In genomic region chr13:67844119-67844852, GRCm38 (mm10) we compare ENCODE assay signal across 8 mouse cellular contexts. TPM values are rescaled to one million over a fixed set of nuclear protein-coding genes. Genes with fewer than 3 reads are reported as not detected.
DNase-seq lines count a peak whose midpoint lies in the region; ATAC-seq lines count a peak whose summit lies in the region.

No protein-coding gene starts in this region.

- ATAC-seq in intestine, embryonic 15.5 days: peak; percentile 76
- ATAC-seq in megakaryocyte progenitor cell, adult 5-6 weeks (replicated peaks; ENCODE audit: poor library complexity): peak; percentile 99

- under 1% methylated on average over 14 of the region's 19 CpGs for WGBS in intestine, embryonic 15.5 days

- intact Hi-C loops in gastrocnemius, postnatal 14 days (cut with DNase I; ENCODE audit: low total_unique reads): no loop called here
- intact Hi-C loops in left cerebral cortex, postnatal 10 days (cut with DNase I): loop anchor here (10.0 kb wide), 1 partner anchor 119 kb away; the partner anchor contains the start of gene Zfp65

- H3K9me3 ChIP-seq in intestine, embryonic 15.5 days: no peaks in the 10 kb centered on the region

- H3K27ac ChIP-seq in intestine, embryonic 15.5 days: no peak overlapping the region

- 0 out of 2 replicates have a peak, but pooled peaks cover 3% of the 10 kb centered on the region for H3K4me1 ChIP-seq in intestine, embryonic 15.5 days (replicated peaks)

- peak overlapping the region; percentile 51 for H3K4me2 ChIP-seq in intestine, embryonic 15.5 days (replicated peaks)

- H3K27me3 ChIP-seq in intestine, embryonic 15.5 days (replicated peaks): no peaks in the 10 kb centered on the region

- DNase-seq in 3134 (ENCODE audit: extremely low read depth, insufficient read length, low spot score) (peak; percentile 58), ZHBTc4 (ENCODE audit: low read depth, low spot score) (peak; percentile 96)
- peak; percentile 32 to 67 for DNase-seq in cerebellum, postnatal 36 days
- DNase-seq in gastrocnemius, postnatal 14 days: peak; percentile 13
- DNase-seq in left cerebral cortex, postnatal 10 days (ENCODE audit: extremely low spot score in 1 of 2, low spot score in 2 of 2): peak; percentile 40 to 51
- peak; percentile 58 to 62 for DNase-seq in right cerebral cortex, postnatal 10 days (ENCODE audit: low spot score in 2 of 2)

- peak overlapping the region; percentile 36 for H3K9ac ChIP-seq in intestine, embryonic 15.5 days

- H3K36me3 ChIP-seq in intestine, embryonic 15.5 days: no peaks in the 10 kb centered on the region

- H3K4me3 ChIP-seq in intestine, embryonic 15.5 days (replicated peaks): peak overlapping the region; percentile 29

RNA-seq across cellular contexts. Expression of gene Gm10037, which starts 13.4 kb away (rescaled TPM):
- total RNA-seq in gastrocnemius, postnatal 14 days (2021): under 1 TPM in 1 of 2 experiments, not detected in 1; 0.43 TPM
- polyA plus RNA-seq in intestine, embryonic 15.5 days (2015; fragmentation: Nextera tagmentation; extraction: Ambion mirVana): 2.1 and 2.2 TPM in 2 replicates
- 1 to 10 TPM; 7.4 to 7.8 TPM for total RNA-seq in left cerebral cortex, postnatal 10 days (2021)
- total RNA-seq in megakaryocyte progenitor cell, adult 5-6 weeks (2015): 2.8 TPM in 1 of 2 replicates, not detected in the other
- total RNA-seq in megakaryocyte progenitor cell, adult 5-6 weeks (2017): 4.9 TPM in 1 of 2 replicates, not detected in the other

RNA-seq across cellular contexts. Expression of gene BC048507, which starts 18.8 kb away (rescaled TPM):
- not detected for total RNA-seq in gastrocnemius, postnatal 14 days (2021)
- polyA plus RNA-seq in intestine, embryonic 15.5 days (2015; fragmentation: Nextera tagmentation; extraction: Ambion mirVana): not detected in 2 replicates
- total RNA-seq in left cerebral cortex, postnatal 10 days (2021): not detected
- total RNA-seq in megakaryocyte progenitor cell, adult 5-6 weeks (2015): not detected in 2 replicates
- not detected in 2 replicates for total RNA-seq in megakaryocyte progenitor cell, adult 5-6 weeks (2017)

RNA-seq across cellular contexts. Expression of gene Zfp273, which starts 30.7 kb away (rescaled TPM):
- 1 to 10 TPM in 1 of 2 experiments, under 1 TPM in 1; 0.93 to 1.9 TPM for total RNA-seq in gastrocnemius, postnatal 14 days (2021)
- polyA plus RNA-seq in intestine, embryonic 15.5 days (2015; fragmentation: Nextera tagmentation; extraction: Ambion mirVana): 5.6 and 6.2 TPM in 2 replicates
- total RNA-seq in left cerebral cortex, postnatal 10 days (2021): 1 to 10 TPM; 7.4 to 8.4 TPM
- total RNA-seq in megakaryocyte progenitor cell, adult 5-6 weeks (2015): 5.9 and 7.1 TPM in 2 replicates
- total RNA-seq in megakaryocyte progenitor cell, adult 5-6 weeks (2017): 6.0 and 8.8 TPM in 2 replicates

Comparison
In these comparisons a context has a peak if more than half of its experiments do, and no peak if none do; other contexts are left out.
1. DNase-seq: peak in every context shown above with its lines; median percentile 96 in ZHBTc4; 60 in right cerebral cortex, postnatal 10 days; 58 in 3134; 50 in cerebellum, postnatal 36 days; 46 in left cerebral cortex, postnatal 10 days; 13 in gastrocnemius, postnatal 14 days.